Mouse (Mus musculus) lung, embryonic 14.5 days (tissue): Measurements from ENCODE around the gene 2310011J03Rik. TPM values are rescaled to one million over a fixed set of nuclear protein-coding genes. Genes with fewer than 3 reads are reported as not detected.

Experiments
- ATAC-seq: fragments of 200-750 bp; cut with Nextera tagmentation; 2 replicates; pipeline ENCODE4 v1.8.0; 2017; ENCODE audit warnings: mild to moderate bottlenecking, moderate TSS enrichment, moderate library complexity; ENCODE audit not compliant: insufficient read depth
- DNase-seq: peaks from one replicate; pipeline ENCODE4 v3.0.0-alpha.2; 2015
- H3K27ac ChIP-seq: fragments of 300-500 bp; sonication (generic); 2 replicates; pipeline ENCODE4 v1.5.1; 2014; ENCODE audit warnings: low read depth, mild to moderate bottlenecking, moderate library complexity
- H3K27me3 ChIP-seq: fragments of 300-500 bp; sonication (generic); 2 replicates; pipeline ENCODE4 v1.6.1; 2014; ENCODE audit warnings: low read length, control low read depth; ENCODE audit not compliant: insufficient read depth
- H3K36me3 ChIP-seq: fragments of 300-500 bp; sonication (generic); 2 replicates; pipeline ENCODE4 v1.6.1; 2014; ENCODE audit warnings: control low read depth; ENCODE audit not compliant: insufficient read depth
- H3K4me1 ChIP-seq: fragments of 300-500 bp; sonication (generic); 2 replicates; pipeline ENCODE4 v1.6.1; 2014; ENCODE audit warnings: antibody characterized with exemption, control low read depth; ENCODE audit not compliant: insufficient read depth
- H3K4me2 ChIP-seq: fragments of 300-500 bp; sonication (generic); 2 replicates; pipeline ENCODE4 v1.6.1; 2014; ENCODE audit warnings: mild to moderate bottlenecking
- H3K4me3 ChIP-seq: fragments of 300-500 bp; sonication (generic); 2 replicates; pipeline ENCODE4 v1.5.1; 2014; ENCODE audit warnings: low read depth, low read length
- H3K9ac ChIP-seq: fragments of 300-500 bp; sonication (generic); 2 replicates; pipeline ENCODE4 v1.6.1; 2014
- H3K9me3 ChIP-seq: fragments of 300-500 bp; sonication (generic); 2 replicates; pipeline ENCODE4 v1.6.1; 2016; ENCODE audit warnings: low read depth, low read length, control low read depth
- CTCF ChIP-seq: IDR thresholded peaks from 2 replicates; pipeline ENCODE4 v1.5.1; 2016; ENCODE audit warnings: antibody characterized with exemption, low read depth
- whole genome bisulfite sequencing: fragments of 180-500 bp; shearing (Covaris S2); extraction: QIAGEN DNeasy Blood & Tissue Kit; methylation state at CpG from one replicate; pipeline ENCODE4 v1.1.7; 2014; 5-methylcytosine and 5-hydroxymethylcytosine counted together
- polyA plus RNA-seq: library from polyadenylated mRNA; unstranded; fragments of >200 nt; fragmentation: Nextera tagmentation; extraction: Ambion mirVana; gene quantifications from 2 replicates; pipeline ENCODE4 v1.2.1, GENCODE M21; 2014

2310011J03Rik gene
- polyA plus RNA-seq, 1 experiment from 2014 or later: 41.8 TPM

DNA sequence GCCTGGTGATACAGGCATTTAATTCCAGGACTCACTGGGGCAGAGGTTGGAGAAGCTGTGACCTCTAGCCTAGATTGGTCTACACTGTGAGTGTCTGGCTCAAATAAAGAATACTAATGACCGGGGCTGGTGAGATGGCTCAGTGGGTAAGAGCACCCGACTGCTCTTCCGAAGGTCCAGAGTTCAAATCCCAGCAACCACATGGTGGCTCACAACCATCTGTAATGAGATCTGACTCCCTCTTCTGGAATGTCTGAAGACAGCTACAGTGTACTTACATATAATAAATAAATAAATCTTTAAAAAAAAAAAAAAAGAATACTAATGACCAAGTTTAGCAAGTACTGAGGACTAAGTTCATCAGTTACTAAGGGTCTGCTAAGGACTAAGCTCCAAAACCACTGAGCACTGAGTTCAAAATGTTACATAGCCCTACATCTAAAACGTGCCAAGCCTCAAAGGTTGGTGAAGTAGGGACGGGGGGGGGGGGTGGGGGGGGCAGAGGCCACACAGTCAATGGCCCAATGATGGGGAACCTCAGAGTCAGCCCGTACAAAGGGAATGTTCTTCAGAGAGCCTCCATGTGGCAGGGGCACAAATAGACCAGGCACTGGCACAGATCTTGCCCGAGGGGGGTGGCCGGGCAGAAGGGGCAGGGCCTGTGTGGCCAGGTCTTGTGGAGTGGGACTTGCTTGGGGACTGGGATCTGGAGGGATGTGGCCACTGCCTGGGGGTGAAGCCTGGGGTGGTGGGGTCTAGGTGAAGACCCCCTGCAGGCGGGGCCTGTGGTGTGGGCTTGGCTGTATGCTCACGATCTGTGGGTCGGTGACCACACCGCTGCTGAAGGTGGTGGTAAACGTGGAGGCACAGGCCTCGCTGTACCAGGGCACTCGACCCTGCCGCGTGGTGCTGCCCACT is 4.0 kb upstream of the 2310011J03Rik start:
- TF ChIP-seq CTCF: no peak
- DNase-seq (no peak), ATAC-seq (no peak)
- no peaks in the 10 kb centered on the region for H3K36me3 ChIP-seq
- H3K27ac ChIP-seq: no peak overlapping the region
- H3K9me3 ChIP-seq: no peaks in the 10 kb centered on the region
- H3K4me1 ChIP-seq: 0 out of 2 replicates have a peak, but pooled peaks cover 6% of the 10 kb centered on the region
- H3K4me3 ChIP-seq: peak overlapping the region; percentile 52; the same call in 1 of the 2 replicates
- H3K9ac ChIP-seq: no peak overlapping the region
- WGBS: 78% methylated on average over 17 of the region's 17 CpGs
- peak overlapping the region; percentile 98 for H3K4me2 ChIP-seq
- no peaks in the 10 kb centered on the region for H3K27me3 ChIP-seq

DNA sequence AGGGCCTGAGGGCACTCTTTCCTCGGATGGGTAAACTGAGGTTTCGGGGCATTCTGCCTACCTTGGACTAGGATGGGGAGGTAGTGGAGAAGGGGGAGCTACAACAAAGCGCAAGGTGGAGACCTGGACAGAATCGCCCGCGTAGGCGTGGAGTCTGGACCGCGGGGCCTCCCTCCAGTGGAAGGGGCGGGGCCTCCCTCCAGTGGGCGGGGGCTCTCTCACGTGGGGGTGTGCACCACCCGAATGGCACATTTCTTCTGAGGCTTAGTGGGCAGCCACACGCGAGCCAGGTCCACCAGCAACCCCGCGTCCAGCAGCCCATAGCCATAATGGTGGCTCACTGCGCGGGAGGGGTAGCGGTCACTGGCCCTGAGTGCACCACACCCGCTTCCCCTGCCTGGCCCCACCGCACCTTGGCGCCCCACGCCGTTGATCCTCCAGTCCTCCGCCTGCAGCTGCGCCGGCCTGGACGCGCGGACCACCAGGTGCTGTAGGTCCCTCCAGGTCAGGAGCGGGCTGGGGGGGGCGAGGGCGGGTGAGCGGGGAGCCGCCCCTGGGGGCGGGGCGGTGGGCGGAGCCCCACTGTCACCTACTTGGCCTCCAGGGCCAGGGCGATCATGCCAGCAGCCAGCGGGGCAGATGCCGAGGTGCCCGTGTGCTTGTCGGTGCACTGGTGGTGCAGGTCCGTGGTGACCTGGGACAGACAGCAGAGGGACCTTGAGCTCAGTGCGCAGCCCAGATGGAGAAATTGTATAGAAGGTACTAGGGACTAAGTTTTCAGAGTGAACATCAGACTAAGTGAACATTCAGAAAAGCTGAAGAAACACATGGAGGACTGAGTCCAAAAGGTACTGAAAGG is 3.2 kb upstream of the 2310011J03Rik start:
- peak; percentile 23 for ATAC-seq
- peak overlapping the region; percentile 52 for H3K4me3 ChIP-seq
- peak overlapping the region; percentile 98 for H3K4me2 ChIP-seq
- no peak overlapping the region for H3K27ac ChIP-seq
- 0 out of 2 replicates have a peak, but pooled peaks cover 3% of the 10 kb centered on the region for H3K4me1 ChIP-seq
- H3K9ac ChIP-seq: peak overlapping the region; percentile 57
- DNase-seq: peak; percentile 56
- H3K27me3 ChIP-seq: no peaks in the 10 kb centered on the region
- no peaks in the 10 kb centered on the region for H3K9me3 ChIP-seq
- no peak for TF ChIP-seq CTCF
- H3K36me3 ChIP-seq: peaks cover 6% of the 10 kb centered on the region; the same call in 1 of the 2 replicates
- WGBS: 1% methylated on average over 44 of the region's 46 CpGs

DNA sequence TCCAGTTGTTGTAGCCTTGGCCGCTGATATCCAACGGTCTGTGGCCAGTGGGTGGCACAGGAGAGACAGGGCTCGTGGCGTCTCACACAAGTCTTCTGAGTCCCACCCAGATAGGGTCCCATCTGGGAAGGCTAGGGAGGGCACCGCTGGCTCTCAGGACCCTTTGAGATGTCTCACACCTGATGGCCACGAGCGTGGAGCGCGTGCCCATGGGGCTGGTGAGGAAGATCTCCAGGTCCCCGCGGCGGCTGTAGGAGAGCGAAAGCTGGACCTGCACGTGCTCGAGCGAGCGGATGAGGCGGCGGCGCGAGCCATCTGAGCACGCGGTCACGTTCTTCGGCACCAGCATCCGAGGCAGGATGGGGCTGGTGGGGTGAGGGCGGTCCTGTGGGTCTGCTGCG is 2.5 kb upstream of the 2310011J03Rik start:
- no peaks in the 10 kb centered on the region for H3K27me3 ChIP-seq
- H3K4me2 ChIP-seq: peak overlapping the region; percentile 98
- DNase-seq: peak; percentile 61
- H3K4me1 ChIP-seq: 0 out of 2 replicates have a peak, but pooled peaks cover 3% of the 10 kb centered on the region
- peak; percentile 11 for ATAC-seq
- H3K9ac ChIP-seq: peak overlapping the region; percentile 57
- peaks cover 13% of the 10 kb centered on the region; the same call in 1 of the 2 replicates for H3K36me3 ChIP-seq
- no peaks in the 10 kb centered on the region for H3K9me3 ChIP-seq
- TF ChIP-seq CTCF: peak; percentile 24; the same call in 1 of the 2 replicates
- WGBS: 3% methylated on average over 28 of the region's 28 CpGs
- H3K27ac ChIP-seq: no peak overlapping the region
- H3K4me3 ChIP-seq: peak overlapping the region; percentile 52

DNA sequence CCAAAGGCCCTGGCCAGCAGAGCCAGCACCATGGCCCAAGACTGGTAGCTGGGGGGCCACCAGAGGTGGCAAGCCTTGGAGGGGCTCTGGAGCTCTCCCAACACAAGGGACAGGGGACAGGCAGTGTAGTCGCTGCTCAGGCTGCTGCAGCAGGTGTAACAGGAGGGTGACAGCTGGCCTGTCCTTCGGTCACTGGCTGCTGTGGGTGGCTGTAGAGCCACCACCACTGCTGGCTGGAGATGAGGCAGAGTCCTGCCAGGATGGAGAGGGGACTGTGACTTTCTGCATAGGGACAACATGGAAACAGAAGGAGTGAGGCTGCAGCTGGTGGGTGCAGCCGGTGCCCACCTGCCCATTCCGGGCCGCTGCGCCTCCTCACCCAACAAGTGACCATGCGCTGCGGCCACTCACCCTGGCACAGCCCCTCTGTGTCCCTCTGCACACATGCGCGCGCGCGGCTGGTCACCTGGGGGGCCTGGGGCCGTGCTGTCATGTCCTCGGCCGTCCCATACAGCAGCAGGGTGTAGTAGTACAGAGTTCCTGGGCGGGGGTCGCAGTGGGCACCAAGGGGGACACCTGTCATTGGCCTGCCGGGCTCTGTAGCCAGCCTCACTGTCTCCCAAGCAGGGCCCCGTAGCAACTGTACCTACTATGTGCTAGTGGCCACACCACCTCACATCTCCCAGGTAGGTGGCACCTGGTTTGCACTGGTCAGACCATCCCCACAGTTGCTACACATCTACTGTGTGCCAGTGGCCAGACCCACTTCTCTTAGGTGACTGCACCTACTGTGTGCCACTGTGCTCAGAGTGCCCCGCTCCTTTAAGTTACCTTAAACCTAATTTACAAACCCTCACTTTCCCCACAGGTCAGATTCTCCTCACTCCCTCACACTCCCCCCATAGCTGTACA is 1.6 kb upstream of the 2310011J03Rik start:
- peak overlapping the region; percentile 98 for H3K4me2 ChIP-seq
- peaks cover 18% of the 10 kb centered on the region; the same call in 1 of the 2 replicates for H3K36me3 ChIP-seq
- DNase-seq: no peak
- peak overlapping the region; percentile 57; the same call in 1 of the 2 replicates for H3K9ac ChIP-seq
- no peaks in the 10 kb centered on the region for H3K9me3 ChIP-seq
- 0 out of 2 replicates have a peak, but pooled peaks cover 3% of the 10 kb centered on the region for H3K4me1 ChIP-seq
- no peak for ATAC-seq
- WGBS: 84% methylated on average over 21 of the region's 21 CpGs
- TF ChIP-seq CTCF: no peak
- peak overlapping the region; percentile 52; the same call in 1 of the 2 replicates for H3K4me3 ChIP-seq
- no peak overlapping the region for H3K27ac ChIP-seq
- peaks cover 6% of the 10 kb centered on the region; the same call in 1 of the 2 replicates for H3K27me3 ChIP-seq

DNA sequence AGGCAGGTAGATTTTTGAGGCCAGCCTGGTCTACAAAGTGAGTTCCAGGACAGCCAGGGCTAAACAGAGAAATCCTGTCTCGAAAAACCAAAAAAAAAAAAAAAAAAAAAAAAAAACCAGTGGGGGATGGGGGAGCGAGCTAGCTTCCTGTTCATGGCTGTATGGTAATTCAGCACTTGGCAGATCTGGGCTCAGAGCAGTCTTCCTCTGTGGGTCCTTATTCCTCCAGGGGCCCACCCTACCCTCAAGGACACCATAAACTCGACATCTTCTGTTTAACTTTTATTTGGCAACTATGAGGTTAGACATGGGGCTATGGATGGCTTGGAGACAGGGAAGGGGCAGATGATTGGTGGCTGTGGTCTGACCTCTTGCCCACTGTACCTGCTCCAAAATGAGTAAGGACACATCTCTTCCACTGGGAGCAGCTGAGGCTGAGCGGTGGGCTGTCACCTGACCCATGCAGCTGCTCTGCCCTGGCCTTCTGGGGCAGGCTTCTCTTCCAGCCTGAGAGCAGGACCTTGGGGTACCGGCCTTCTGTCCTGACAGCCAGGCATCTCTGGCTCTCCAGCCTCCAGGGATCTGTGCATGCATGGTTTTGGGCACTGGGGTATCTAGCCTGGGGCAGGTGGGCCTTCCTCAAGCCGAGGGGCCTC is 805 bp upstream of the 2310011J03Rik start:
- no peaks in the 10 kb centered on the region for H3K9me3 ChIP-seq
- H3K27me3 ChIP-seq: peaks cover 12% of the 10 kb centered on the region
- 69% methylated on average over 6 of the region's 6 CpGs for WGBS
- no peak overlapping the region; the same call in 1 of the 2 replicates for H3K4me2 ChIP-seq
- no peak overlapping the region for H3K27ac ChIP-seq
- no peak for TF ChIP-seq CTCF
- ATAC-seq (no peak), DNase-seq (no peak)
- no peak overlapping the region; the same call in 1 of the 2 replicates for H3K4me3 ChIP-seq
- peaks cover 18% of the 10 kb centered on the region; the same call in 1 of the 2 replicates for H3K36me3 ChIP-seq
- 0 out of 2 replicates have a peak, but pooled peaks cover 3% of the 10 kb centered on the region for H3K4me1 ChIP-seq
- no peak overlapping the region for H3K9ac ChIP-seq
